Mouse (Mus musculus) midbrain, embryonic 11.5 days (tissue): ENCODE data around the gene Rfx4. TPM values are rescaled to one million over a fixed set of nuclear protein-coding genes. Genes with fewer than 3 reads are reported as not detected.

ENCODE experiments used
- ATAC-seq: fragments of 200-750 bp; cut with Nextera tagmentation; 2 replicates; pipeline ENCODE4 v1.8.0; 2017; ENCODE audit warnings: moderate TSS enrichment, moderate library complexity; ENCODE audit not compliant: low FRiP score
- DNase-seq: peaks from one replicate; pipeline ENCODE4 v3.0.0; 2015; ENCODE audit warnings: low spot score; ENCODE audit errors: missing footprints
- H3K27ac ChIP-seq: fragments of 300-500 bp; sonication (generic); 2 replicates; pipeline ENCODE4 v1.5.1; 2014; ENCODE audit warnings: low read depth, low read length
- H3K27me3 ChIP-seq: fragments of 300-500 bp; sonication (generic); 2 replicates; pipeline ENCODE4 v1.6.1; 2014; ENCODE audit warnings: mild to moderate bottlenecking, low read length, moderate library complexity, mixed read lengths; ENCODE audit not compliant: control insufficient read depth, insufficient read depth
- H3K36me3 ChIP-seq: fragments of 300-500 bp; sonication (generic); 2 replicates; pipeline ENCODE4 v1.6.1; 2014; ENCODE audit warnings: mild to moderate bottlenecking, low read length, moderate library complexity, mixed read lengths; ENCODE audit not compliant: control insufficient read depth, insufficient read depth
- H3K4me1 ChIP-seq: fragments of 300-500 bp; sonication (generic); 2 replicates; pipeline ENCODE4 v1.6.1; 2014; ENCODE audit warnings: low read length; ENCODE audit not compliant: control insufficient read depth, insufficient read depth
- H3K4me2 ChIP-seq: fragments of 300-500 bp; sonication (generic); 2 replicates; pipeline ENCODE4 v1.6.1; 2014; ENCODE audit warnings: mild to moderate bottlenecking, moderate library complexity
- H3K4me3 ChIP-seq: fragments of 300-500 bp; sonication (generic); 2 replicates; pipeline ENCODE4 v1.5.1; 2014; ENCODE audit warnings: low read depth, low read length
- H3K9ac ChIP-seq: fragments of 300-500 bp; sonication (generic); 2 replicates; pipeline ENCODE4 v1.6.1; 2014; ENCODE audit warnings: low read length
- H3K9me3 ChIP-seq: fragments of 300-500 bp; sonication (generic); 2 replicates; pipeline ENCODE4 v1.6.1; 2016; ENCODE audit warnings: low read length; ENCODE audit not compliant: control insufficient read depth
- WGBS: fragments of 180-500 bp; shearing (Covaris S2); extraction: QIAGEN DNeasy Blood & Tissue Kit; methylation state at CpG from one replicate; pipeline ENCODE4 v1.1.7; 2014; 5-methylcytosine and 5-hydroxymethylcytosine counted together
- polyA plus RNA-seq: library from polyadenylated mRNA; unstranded; fragments of >200 nt; fragmentation: Nextera tagmentation; extraction: Ambion mirVana; gene quantifications from 2 replicates; pipeline ENCODE4 v1.2.1, GENCODE M21; 2014

The Rfx4 gene
- polyA plus RNA-seq, result 64.7 and 68.0 TPM in 2 replicates

DNA sequence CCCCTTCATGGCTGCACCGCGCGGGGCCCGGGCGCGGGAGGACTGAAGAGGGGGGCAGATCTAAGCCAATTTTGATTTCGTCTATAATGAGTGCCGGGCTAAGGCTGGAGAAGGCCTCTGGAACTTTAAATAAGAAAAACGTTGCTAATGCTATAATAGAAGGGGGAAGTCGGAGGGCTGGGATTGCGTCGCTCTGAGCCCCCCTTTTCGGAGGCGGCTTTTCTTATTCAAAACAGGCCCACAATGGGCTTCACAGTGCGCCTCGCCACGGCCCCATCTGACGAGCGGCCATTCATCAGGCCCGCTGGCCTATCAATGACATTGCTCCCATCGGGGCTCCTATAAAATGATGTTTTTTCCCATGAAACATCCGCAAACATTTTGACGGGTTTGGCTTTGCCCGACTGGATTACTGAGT is at the start of gene Rfx4:
TSS of gene Rfx4 (plus strand) at position 277 of the 418 bp plus-strand sequence.
- under 1% methylated on average over 24 of the region's 24 CpGs for WGBS
- Histone ChIP-seq H3K36me3 (no peaks in the 10 kb centered on the region), H3K9me3 (no peaks in the 10 kb centered on the region), H3K4me2 (peak within 1 kb of the TSS; percentile 90), H3K9ac (peak within 1 kb of the TSS; percentile 94), H3K27ac (peak within 1 kb of the TSS; percentile 99), H3K4me3 (peak within 1 kb of the TSS; percentile 79), H3K27me3 (peaks cover 14% of the 10 kb centered on the region; the same call in 1 of the 2 replicates), H3K4me1 (peaks cover 30% of the 10 kb centered on the region)
- DNase-seq (peak; percentile 98), ATAC-seq (peak; percentile 75)

DNA sequence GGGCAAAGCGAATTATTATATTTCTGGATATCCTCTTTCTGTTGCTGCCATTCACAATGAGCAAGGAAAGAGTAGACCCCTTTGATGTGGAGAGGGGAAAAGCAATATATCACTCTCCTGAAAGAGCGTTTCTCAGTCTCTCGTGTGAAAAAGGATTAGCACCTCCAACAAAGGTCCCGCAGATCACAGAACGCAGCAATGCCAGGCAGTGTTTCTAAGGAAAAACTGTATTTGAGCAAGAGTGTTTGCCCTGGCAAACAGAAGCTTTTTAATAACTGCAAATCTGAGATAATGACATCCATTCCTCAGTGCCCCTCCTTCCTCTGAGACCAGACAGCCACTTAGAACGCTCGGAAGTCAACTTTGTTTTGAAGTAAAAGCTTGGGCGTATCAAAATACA is 49.3 kb upstream of the Rfx4 start:
- Histone ChIP-seq H3K27ac (no peak overlapping the region), H3K9ac (no peak overlapping the region), H3K36me3 (no peaks in the 10 kb centered on the region; the same call in none of the 2 replicates), H3K4me3 (no peak overlapping the region), H3K27me3 (peaks cover 3% of the 10 kb centered on the region; the same call in 1 of the 2 replicates), H3K4me2 (no peak overlapping the region), H3K9me3 (no peaks in the 10 kb centered on the region), H3K4me1 (peaks cover 49% of the 10 kb centered on the region)
- DNase-seq (no peak), ATAC-seq (no peak)
- WGBS, result 17% methylated on average over 8 of the region's 8 CpGs

GRCm38 (mm10) chr10:84707226-84707625 is 48.6 kb upstream of the Rfx4 start:
- peaks cover 55% of the 10 kb centered on the region for H3K4me1 ChIP-seq
- DNase-seq (peak; percentile 92), ATAC-seq (peak; percentile 27; the same call in 1 of the 2 replicates)
- peaks cover 3% of the 10 kb centered on the region; the same call in 1 of the 2 replicates for H3K27me3 ChIP-seq
- no peak overlapping the region; the same call in 1 of the 2 replicates for H3K4me2 ChIP-seq
- H3K36me3 ChIP-seq, result no peaks in the 10 kb centered on the region; the same call in 1 of the 2 replicates
- peak overlapping the region; percentile 45 for H3K27ac ChIP-seq
- H3K9ac ChIP-seq, result no peak overlapping the region
- H3K4me3 ChIP-seq, result no peak overlapping the region
- no peaks in the 10 kb centered on the region for H3K9me3 ChIP-seq
- WGBS, result 19% methylated on average over 6 of the region's 6 CpGs

GRCm38 (mm10) chr10:84707752-84708530 is 47.9 kb upstream of the Rfx4 start:
- no peak for ATAC-seq
- H3K36me3 ChIP-seq, result no peaks in the 10 kb centered on the region
- peaks cover 61% of the 10 kb centered on the region for H3K4me1 ChIP-seq
- no peak overlapping the region for H3K4me3 ChIP-seq
- no peak overlapping the region for H3K9ac ChIP-seq
- H3K9me3 ChIP-seq, result no peaks in the 10 kb centered on the region
- H3K27ac ChIP-seq, result peak overlapping the region; percentile 45
- DNase-seq, result peak; percentile 88
- WGBS, result 15% methylated on average over 14 of the region's 14 CpGs
- no peak overlapping the region for H3K4me2 ChIP-seq
- peaks cover 3% of the 10 kb centered on the region; the same call in 1 of the 2 replicates for H3K27me3 ChIP-seq

DNA sequence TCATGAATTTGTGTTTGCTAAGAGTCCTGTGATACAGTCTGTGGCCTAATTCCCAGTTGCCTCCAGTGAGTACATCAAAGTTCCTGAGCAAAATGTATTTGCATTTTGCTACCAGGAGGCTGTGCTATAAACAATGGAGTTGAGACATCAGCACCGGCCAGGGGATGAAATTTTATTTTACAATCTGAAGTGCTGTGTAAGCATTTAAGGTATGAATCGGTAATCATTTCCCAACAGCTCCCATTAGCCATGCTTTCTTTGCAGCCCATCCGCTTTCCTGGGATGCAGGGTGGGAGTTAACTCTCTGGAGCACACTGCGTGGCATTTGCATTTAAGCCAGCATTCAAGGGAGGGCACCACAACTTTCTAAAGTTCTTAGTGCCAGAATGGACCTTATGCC is 45.7 kb upstream of the Rfx4 start:
- H3K9ac ChIP-seq, result no peak overlapping the region
- no peaks in the 10 kb centered on the region for H3K9me3 ChIP-seq
- DNase-seq, result peak; percentile 91
- H3K4me1 ChIP-seq, result peaks cover 69% of the 10 kb centered on the region
- 10% methylated on average over 4 of the region's 4 CpGs for WGBS
- H3K4me2 ChIP-seq, result no peak overlapping the region; the same call in 1 of the 2 replicates
- no peaks in the 10 kb centered on the region for H3K36me3 ChIP-seq
- ATAC-seq, result peak; percentile 23; the same call in 1 of the 2 replicates
- no peak overlapping the region for H3K4me3 ChIP-seq
- peak overlapping the region; percentile 57; the same call in 1 of the 2 replicates for H3K27ac ChIP-seq
- H3K27me3 ChIP-seq, result peaks cover 5% of the 10 kb centered on the region; the same call in 1 of the 2 replicates

GRCm38 (mm10) chr10:84710827-84711226 is 45.0 kb upstream of the Rfx4 start:
- Histone ChIP-seq H3K4me3 (no peak overlapping the region), H3K9me3 (no peaks in the 10 kb centered on the region), H3K27ac (peak overlapping the region; percentile 57; the same call in 1 of the 2 replicates), H3K4me1 (peaks cover 68% of the 10 kb centered on the region), H3K36me3 (no peaks in the 10 kb centered on the region), H3K9ac (no peak overlapping the region), H3K4me2 (no peak overlapping the region), H3K27me3 (peaks cover 5% of the 10 kb centered on the region; the same call in 1 of the 2 replicates)
- 7% methylated on average over 4 of the region's 4 CpGs for WGBS
- DNase-seq (peak; percentile 94), ATAC-seq (peak; percentile 85)

GRCm38 (mm10) chr10:84711479-84711878 is 44.4 kb upstream of the Rfx4 start:
- peaks cover 62% of the 10 kb centered on the region for H3K4me1 ChIP-seq
- no peak overlapping the region for H3K4me3 ChIP-seq
- H3K36me3 ChIP-seq, result no peaks in the 10 kb centered on the region
- peak overlapping the region; percentile 20; the same call in 1 of the 2 replicates for H3K9ac ChIP-seq
- ATAC-seq, result peak; percentile 60
- H3K27ac ChIP-seq, result peak overlapping the region; percentile 57
- H3K4me2 ChIP-seq, result peak overlapping the region; percentile 1; the same call in 1 of the 2 replicates
- peak; percentile 92 for DNase-seq
- peaks cover 5% of the 10 kb centered on the region; the same call in 1 of the 2 replicates for H3K27me3 ChIP-seq
- no peaks in the 10 kb centered on the region for H3K9me3 ChIP-seq
- WGBS, result 30% methylated on average over 8 of the region's 8 CpGs

- H3K4me3 ChIP-seq, result no peak overlapping the region
- H3K4me1 ChIP-seq, result peaks cover 58% of the 10 kb centered on the region
- ATAC-seq (no peak), DNase-seq (no peak)
- no peaks in the 10 kb centered on the region for H3K9me3 ChIP-seq
- no peak overlapping the region; the same call in 1 of the 2 replicates for H3K4me2 ChIP-seq
- peaks cover 5% of the 10 kb centered on the region; the same call in 1 of the 2 replicates for H3K27me3 ChIP-seq
- 41% methylated on average over 5 of the region's 5 CpGs for WGBS
- H3K36me3 ChIP-seq, result no peaks in the 10 kb centered on the region
- H3K9ac ChIP-seq, result no peak overlapping the region
- H3K27ac ChIP-seq, result peak overlapping the region; percentile 57; the same call in 1 of the 2 replicates
Measured at GRCm38 (mm10) chr10:84711940-84712339, 43.9 kb upstream of the Rfx4 start.

- Histone ChIP-seq H3K9me3 (no peaks in the 10 kb centered on the region), H3K9ac (no peak overlapping the region), H3K36me3 (no peaks in the 10 kb centered on the region), H3K4me1 (peaks cover 52% of the 10 kb centered on the region), H3K4me3 (no peak overlapping the region), H3K4me2 (no peak overlapping the region), H3K27ac (no peak overlapping the region), H3K27me3 (peaks cover 5% of the 10 kb centered on the region; the same call in 1 of the 2 replicates)
- WGBS, result 51% methylated on average over 6 of the region's 6 CpGs
- DNase-seq (no peak), ATAC-seq (no peak)
Measured at GRCm38 (mm10) chr10:84712532-84712931, 43.3 kb upstream of the Rfx4 start.
